Mouse (Mus musculus) cerebral cortex, adult 2 months (tissue): ENCODE results near the gene Hist2h2ab.

Source experiments
- WGBS: fragments of 180-500 bp; shearing (Covaris S2); methylation state at CpG from one replicate; pipeline ENCODE4 v1.1.7; 2018; 5-methylcytosine and 5-hydroxymethylcytosine counted together

The Hist2h2ab gene

GRCm38 (mm10) chr3:96260220-96260619, 40.6 kb downstream of the Hist2h2ab start:
- WGBS, result 73% methylated on average over 5 of the region's 5 CpGs

- WGBS, result 40% methylated on average over 3 of the region's 3 CpGs
Measured at GRCm38 (mm10) chr3:96261623-96262022, 42.0 kb downstream of the Hist2h2ab start.

- 1% methylated on average over 19 of the region's 19 CpGs for WGBS
Measured at GRCm38 (mm10) chr3:96262216-96262875, 42.7 kb downstream of the Hist2h2ab start.

DNA sequence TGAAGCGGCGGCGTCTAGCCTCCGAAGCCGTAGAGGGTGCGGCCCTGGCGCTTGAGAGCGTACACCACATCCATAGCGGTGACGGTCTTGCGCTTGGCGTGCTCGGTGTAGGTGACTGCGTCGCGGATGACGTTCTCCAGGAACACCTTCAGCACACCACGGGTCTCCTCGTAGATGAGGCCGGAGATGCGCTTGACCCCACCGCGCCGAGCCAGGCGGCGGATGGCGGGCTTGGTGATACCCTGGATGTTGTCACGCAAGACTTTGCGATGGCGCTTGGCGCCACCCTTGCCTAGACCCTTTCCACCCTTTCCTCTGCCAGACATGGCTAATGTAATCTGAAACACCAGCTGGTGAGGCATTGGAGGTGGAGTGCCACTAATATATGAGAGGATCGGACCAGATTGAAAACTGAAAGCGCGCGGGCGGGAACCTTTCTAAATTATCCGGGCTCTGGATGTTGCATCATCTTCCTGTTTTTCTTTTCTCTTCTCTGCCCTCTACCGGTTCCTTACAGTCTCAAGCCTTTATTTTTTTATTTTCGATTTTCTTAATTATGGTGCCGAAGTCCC, 43.4 kb downstream of the Hist2h2ab start, which contains the start of gene Hist2h4:
Gene Hist2h4 (minus strand): TSS at position 333 of the 572 bp plus-strand sequence.
- WGBS, result under 1% methylated on average over 40 of the region's 40 CpGs

GRCm38 (mm10) chr3:96263558-96264403, 44.1 kb downstream of the Hist2h2ab start:
- WGBS, result 2% methylated on average over 27 of the region's 27 CpGs

DNA sequence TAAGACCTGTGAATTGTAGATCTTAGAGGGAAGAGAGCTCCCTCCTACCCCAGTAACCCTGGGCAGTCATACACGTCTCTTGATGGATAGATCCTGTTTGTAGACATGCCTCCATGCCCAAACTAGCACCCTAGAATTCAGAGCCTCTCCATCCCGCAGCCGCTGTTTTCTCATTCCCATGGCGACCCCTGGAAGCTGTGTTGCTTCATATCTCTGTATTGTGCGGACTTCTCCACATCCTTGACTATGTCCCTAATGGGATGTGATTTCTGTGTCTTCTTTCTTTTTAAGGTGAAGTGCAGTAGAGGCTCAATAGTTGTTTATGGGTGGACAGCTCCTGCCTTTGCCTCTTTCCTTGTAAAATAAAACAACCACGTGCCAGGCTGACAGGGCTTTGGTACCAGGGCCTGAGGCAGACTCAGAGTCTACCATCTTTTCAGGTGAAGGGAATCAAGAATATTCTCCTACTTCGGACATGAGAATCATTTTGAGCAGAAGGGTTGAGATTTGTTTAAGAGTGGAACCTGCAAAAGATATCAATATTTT, 44.8 kb downstream of the Hist2h2ab start:
- WGBS, result 75% methylated on average over 7 of the region's 7 CpGs

- 88% methylated on average over 8 of the region's 8 CpGs for WGBS
Measured at GRCm38 (mm10) chr3:96266132-96266710, 46.6 kb downstream of the Hist2h2ab start.

DNA sequence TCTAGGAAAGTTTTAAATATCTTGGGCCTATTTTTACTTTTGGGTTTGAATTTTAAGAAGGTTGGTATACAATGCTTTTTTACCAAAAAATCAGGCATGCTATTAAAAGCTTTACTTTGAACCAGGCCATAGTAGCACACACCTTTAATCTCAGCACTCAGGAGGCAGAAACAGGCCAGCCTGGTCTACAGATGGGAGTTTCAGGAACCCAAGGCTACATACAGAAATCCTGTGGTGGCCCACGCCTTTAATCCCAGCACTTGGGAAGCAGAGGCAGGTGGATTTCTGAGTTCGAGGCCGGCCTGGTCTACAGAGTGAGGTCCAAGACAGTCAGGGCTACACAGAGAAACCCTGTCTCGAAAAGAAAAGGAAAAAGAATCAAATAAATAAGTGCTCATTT, 47.9 kb downstream of the Hist2h2ab start:
- WGBS, result 72% methylated on average over 4 of the region's 4 CpGs

DNA sequence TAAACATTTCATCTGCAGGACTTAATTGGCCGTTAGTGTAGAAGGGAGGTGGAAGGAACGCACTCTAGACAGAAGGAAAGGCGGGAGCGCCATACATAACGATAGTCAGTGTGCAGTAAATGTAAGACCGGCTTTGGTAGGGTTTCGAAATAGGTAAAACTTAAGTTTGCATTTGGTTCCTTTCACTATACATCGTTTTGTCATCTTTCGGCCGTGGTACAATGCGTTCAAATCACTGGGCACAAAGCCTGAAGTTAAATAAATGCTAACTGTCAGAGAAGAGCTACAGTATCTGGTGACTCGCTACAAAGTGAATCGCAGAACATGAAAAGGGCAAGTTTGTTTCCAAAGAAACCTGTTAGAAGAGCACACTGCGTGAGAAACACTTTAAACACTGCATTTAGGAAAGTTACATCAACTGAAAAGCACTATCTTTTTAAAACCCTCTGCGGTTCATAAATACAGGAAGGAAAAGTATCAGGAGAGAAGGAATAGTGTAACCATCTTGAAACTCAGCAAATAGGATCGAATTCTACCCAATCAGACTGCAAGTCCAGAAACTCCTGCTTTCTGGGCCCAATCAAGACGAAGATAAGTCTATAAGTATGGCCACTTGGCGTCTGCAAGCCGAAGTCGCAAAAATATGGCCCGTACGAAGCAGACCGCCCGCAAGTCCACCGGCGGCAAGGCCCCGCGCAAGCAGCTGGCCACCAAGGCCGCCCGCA, 48.5 kb downstream of the Hist2h2ab start, which contains the start of gene Hist2h3b:
Gene Hist2h3b (plus strand): TSS at position 604 of the 725 bp plus-strand sequence.
- 6% methylated on average over 30 of the region's 30 CpGs for WGBS

DNA sequence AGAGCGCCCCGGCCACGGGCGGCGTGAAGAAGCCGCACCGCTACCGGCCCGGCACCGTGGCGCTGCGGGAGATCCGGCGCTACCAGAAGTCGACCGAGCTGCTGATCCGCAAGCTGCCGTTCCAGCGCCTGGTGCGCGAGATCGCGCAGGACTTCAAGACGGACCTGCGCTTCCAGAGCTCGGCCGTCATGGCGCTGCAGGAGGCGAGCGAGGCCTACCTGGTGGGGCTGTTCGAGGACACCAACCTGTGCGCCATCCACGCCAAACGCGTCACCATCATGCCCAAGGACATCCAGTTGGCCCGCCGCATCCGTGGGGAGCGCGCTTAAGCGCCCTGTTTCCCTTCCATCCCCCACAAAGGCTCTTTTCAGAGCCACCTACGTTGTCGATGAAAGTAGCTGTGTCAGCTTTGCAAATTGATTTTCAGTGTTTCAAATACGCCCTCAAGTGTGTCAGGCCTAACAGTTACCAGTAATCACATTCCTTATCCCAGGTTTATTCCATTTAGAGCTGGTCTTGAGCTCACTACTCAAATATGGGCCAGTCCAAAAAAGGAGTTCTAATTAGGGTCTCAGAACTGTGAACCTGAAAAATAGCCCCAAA, 49.2 kb downstream of the Hist2h2ab start:
- 1% methylated on average over 15 of the region's 44 CpGs for WGBS
